Mouse (Mus musculus): Measurements from ENCODE around the gene Mroh2a. TPM values are rescaled to one million over a fixed set of nuclear protein-coding genes. Genes with fewer than 3 reads are reported as not detected.
"Not testable (repeated sequence)": the region's sequence is repeated elsewhere in the genome, so short reads cannot be mapped to it uniquely, and the experiment has no call there.

Gene Mroh2a
- total RNA-seq, 2 experiments from 2014 or later, result 0.05 TPM; not detected in 1

DNA sequence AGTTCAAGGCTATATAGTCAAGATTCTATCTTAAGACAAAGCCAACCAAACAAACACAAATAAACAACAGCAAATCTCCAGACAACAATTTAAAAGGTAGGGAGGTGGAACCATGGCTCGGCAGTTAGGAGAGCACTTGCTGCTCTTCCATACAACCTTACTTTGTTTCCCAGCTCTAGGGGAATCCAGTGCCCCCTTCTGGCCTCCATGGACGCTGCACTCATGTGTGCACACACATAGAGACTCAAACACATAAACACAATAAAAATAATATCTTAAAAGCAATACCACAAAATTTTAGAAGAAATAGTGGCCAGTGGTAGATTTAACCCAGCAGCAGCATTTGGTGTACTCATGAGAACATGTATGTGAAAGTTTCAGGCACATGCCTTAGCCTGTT lies 9.6 kb upstream of the Mroh2a start:
- no peak for ATAC-seq (replicated peaks; ENCODE audit: low FRiP score, low TSS enrichment, poor library complexity, severe bottlenecking)

DNA sequence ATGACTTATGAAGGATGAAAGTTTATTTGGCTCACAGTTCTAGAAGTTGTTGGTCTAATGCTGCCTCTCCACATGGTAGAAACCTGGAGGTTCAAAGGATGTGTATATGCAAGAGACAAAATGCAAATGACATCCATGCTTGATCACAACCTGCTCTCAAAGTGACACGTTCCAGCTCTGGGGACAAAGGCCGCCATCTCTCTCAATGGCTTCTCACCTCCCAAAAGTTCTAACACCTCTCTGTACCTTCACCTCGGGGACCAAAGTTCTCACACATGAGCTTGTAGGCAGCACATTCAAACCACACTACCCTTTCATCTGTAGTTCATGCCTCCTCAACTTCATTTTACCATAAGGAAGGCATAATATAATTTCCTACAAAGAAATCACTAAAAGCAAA lies 9.2 kb upstream of the Mroh2a start:
- no peak for ATAC-seq (replicated peaks; ENCODE audit: low FRiP score, low TSS enrichment, poor library complexity, severe bottlenecking)

- ATAC-seq (replicated peaks; ENCODE audit: low FRiP score, low TSS enrichment, poor library complexity, severe bottlenecking), result no peak
Measured at GRCm38 (mm10) chr1:88218051-88218450, 8.7 kb upstream of the Mroh2a start.

DNA sequence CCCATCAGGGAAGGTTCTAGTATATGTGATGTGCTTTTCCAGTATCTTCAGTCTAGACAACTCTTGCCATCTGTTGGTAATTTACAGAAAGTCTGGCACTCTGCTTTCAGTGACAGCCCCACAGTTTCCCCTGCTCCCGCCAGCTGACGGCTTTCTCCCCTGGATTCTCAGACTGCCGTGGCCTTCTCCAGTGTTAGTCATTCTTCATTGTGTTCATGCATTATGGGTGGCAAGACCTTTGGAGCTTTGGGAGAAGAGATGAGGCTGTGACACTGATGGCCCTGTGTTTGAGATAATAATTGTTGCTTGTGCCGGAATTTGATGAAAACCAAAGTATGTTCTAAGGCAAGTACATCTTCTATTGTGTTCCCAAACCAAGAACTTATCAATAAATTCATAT lies 8.2 kb upstream of the Mroh2a start:
- ATAC-seq (replicated peaks; ENCODE audit: low FRiP score, low TSS enrichment, poor library complexity, severe bottlenecking), result no peak

DNA sequence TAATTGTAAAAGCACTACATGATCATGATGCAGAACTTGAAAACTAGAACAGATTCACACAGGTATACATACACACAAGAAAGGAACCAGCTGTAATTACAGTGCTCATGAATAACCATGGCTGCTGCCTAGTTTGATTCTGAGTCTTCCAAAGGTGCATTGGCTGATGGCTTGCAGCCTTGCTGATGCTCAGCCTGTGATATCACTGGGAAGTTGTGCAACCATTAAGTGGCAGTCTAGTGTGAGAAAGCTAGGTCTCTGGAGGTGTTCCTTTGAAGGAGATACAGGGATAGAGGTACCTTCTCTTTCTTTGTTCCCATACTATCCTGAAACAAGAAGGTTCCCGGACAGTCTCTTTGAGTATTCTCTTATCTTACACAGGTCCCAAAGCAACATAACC lies 7.7 kb upstream of the Mroh2a start:
- ATAC-seq (replicated peaks; ENCODE audit: low FRiP score, low TSS enrichment, poor library complexity, severe bottlenecking), result no peak

DNA sequence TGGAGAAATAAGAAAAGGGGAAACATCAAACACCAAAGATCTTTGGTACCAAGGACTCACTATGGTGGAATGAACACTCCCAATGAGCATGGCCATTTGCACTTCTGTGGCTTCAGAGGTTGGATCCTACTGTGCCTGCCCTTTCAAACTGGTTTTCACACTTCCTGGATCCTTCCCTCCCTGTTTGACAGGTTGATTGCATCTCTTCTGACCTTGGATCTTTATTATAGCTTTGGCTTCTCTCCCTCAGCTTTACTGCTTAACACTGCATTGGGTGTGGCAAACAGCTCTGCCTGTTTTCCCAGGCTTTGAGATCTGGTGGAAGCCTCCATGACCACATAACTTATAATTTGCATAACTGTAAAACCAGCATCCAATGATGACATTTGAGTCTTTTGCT lies 6.5 kb upstream of the Mroh2a start:
- no peak for ATAC-seq (replicated peaks; ENCODE audit: low FRiP score, low TSS enrichment, poor library complexity, severe bottlenecking)

DNA sequence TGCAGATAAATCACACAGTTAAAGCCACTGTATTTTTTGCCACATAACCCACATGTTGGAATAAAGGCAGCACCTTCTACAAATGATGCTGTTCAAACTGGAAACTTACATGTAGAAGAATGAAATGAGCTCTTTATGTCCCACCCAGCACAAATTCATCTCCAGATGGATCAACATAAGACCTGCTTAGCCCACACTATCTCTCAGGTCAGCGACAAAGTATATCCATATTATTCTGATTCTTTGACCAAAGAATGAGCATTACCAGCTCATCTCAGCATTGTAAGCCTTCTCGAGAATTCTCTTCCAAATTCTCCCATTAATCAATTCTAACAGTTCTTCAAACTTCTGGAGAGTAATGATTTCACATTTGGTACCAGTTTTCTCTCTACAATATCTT lies 4.6 kb upstream of the Mroh2a start:
- no peak for ATAC-seq (replicated peaks; ENCODE audit: low FRiP score, low TSS enrichment, poor library complexity, severe bottlenecking)

- ATAC-seq (replicated peaks; ENCODE audit: low FRiP score, low TSS enrichment, poor library complexity, severe bottlenecking), result not testable (repeated sequence)
Measured at GRCm38 (mm10) chr1:88223011-88223515, 3.7 kb upstream of the Mroh2a start.

- ATAC-seq (replicated peaks; ENCODE audit: low FRiP score, low TSS enrichment, poor library complexity, severe bottlenecking), result no peak
Measured at GRCm38 (mm10) chr1:88223591-88223990, 3.2 kb upstream of the Mroh2a start.

DNA sequence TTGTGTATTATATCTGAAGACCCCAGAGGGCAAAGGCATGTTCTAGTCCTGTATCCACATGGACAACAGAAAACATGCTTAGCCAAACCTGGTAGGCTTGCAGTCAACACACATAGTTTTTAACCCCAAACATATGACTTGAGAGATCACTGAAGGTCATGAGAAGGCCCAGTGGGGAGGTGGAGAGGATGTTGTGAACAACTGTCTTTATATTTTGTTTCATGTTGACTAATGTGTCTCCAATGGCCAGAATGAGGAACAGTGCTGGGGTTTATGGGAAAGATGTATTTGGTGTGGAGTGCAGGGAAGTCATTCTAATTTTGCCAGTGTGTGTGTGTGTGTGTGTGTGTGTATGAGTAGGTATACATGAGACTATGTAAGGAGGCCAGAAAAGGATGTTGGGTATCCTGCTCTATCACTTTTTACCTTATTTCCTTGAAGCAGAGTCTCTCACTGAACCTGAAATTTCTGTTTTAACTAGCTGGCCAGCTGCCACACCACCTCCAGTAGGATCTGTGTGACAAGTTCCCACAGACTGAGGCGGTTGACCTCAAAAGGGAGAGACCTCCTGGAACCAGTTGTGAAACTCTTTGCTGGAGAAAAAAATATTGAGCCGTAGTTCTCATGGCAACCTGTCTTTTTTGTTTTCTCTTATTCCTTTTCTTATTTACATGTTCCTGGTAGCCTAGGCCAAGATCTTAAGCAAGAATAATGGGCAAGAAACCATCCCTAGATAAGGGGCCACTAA lies 2.6 kb upstream of the Mroh2a start:
- ATAC-seq (replicated peaks; ENCODE audit: low FRiP score, low TSS enrichment, poor library complexity, severe bottlenecking), result no peak

DNA sequence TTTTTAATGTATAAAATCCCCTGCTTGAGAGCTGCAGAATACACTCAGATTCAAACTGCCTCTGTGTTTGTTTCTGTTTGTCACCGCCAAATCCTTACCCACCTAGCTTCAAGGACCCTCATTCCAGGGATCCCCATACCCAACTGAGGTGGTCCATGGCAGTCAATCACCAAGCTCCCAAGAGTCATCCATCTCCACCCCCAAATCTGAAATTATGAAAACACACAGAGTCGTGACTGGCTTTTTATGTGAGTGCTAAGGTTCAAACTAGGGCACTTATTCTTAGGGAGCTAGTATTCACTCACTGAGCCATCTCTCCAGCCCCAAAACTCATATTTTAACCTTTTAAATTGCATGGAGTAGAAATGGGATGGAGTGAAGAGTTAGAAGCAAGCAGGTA lies 1.5 kb upstream of the Mroh2a start:
- ATAC-seq (replicated peaks; ENCODE audit: low FRiP score, low TSS enrichment, poor library complexity, severe bottlenecking), result not testable (repeated sequence)

GRCm38 (mm10) chr1:88225741-88226140 lies 1.0 kb upstream of the Mroh2a start:
- no peak for ATAC-seq (replicated peaks; ENCODE audit: low FRiP score, low TSS enrichment, poor library complexity, severe bottlenecking)

DNA sequence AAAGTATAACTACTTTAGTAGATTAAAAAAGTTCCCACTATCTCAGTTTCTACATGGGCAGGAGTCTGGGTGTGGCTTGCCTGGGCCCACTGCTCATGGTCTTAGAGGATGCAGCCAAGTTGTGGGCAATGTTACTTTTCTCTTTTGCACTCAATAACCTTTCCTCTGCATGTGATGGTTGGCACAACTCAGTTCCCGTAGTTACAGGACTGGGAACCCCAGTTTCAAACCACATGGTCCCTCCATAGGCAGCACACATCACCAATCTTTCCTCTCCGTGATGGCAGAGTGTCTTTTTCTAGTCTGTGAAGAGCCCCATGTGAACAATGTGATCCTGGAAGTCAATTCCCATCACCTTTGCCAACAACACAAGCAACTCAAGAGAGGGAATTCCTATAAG lies 696 bp downstream of the Mroh2a start:
- no peak for ATAC-seq (replicated peaks; ENCODE audit: low FRiP score, low TSS enrichment, poor library complexity, severe bottlenecking)

DNA sequence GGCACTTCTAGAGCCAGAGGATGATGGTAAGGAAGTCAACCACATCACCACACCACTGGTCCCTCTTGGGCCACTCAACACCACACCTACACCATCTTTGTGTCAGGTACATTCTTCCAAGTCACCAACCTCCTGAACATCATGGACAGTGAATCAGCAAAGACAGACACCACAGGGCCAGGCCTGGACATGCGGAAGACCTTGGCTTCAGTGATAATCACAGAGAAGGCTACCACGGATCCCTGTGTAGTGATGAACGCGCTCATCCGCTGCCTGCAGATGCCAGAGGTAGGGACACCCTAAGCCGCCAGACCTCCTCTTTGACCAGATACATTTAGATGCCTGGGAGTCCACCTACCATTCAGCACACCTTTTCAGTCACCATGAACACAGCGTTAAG lies 1.3 kb downstream of the Mroh2a start:
- no peak for ATAC-seq (replicated peaks; ENCODE audit: low FRiP score, low TSS enrichment, poor library complexity, severe bottlenecking)

DNA sequence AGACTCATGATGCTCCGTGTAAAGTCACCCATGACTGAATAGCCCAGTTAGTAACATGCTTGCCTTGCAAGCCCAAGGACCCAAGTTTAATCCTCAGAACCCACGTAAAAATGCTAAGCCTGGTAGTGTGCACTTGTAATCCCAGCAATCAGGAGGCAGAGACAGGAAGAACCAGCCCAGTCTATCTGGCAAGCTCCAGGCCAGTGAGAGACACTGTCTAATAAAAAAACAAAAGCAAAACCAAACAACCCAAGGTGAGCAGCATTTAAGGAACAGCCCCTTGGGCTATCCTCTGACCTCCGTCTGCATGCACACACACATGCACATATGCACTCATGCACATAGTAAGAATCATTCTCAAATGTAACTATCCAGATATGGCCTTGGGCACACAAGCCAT lies 2.8 kb downstream of the Mroh2a start:
- ATAC-seq (replicated peaks; ENCODE audit: low FRiP score, low TSS enrichment, poor library complexity, severe bottlenecking), result no peak

DNA sequence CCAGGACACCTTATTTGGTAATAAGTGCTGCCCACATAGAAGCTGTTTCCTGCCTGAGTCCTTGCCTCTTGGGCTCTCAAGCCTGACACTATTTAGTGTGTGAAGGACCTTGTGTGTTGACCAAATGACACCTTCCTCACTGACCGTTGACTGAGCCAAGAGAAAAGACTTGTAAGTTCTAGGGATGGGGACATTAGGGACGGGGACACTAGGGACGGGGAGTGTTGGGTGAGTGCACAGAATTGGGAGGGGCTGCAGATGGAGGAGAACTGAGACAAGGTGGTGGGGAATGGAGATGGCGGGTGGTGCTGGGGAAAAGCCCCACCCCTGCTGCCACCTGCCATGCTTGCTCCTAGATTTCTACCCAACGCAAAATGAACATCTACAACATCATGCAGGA lies 3.2 kb downstream of the Mroh2a start:
- ATAC-seq (replicated peaks; ENCODE audit: low FRiP score, low TSS enrichment, poor library complexity, severe bottlenecking), result no peak

DNA sequence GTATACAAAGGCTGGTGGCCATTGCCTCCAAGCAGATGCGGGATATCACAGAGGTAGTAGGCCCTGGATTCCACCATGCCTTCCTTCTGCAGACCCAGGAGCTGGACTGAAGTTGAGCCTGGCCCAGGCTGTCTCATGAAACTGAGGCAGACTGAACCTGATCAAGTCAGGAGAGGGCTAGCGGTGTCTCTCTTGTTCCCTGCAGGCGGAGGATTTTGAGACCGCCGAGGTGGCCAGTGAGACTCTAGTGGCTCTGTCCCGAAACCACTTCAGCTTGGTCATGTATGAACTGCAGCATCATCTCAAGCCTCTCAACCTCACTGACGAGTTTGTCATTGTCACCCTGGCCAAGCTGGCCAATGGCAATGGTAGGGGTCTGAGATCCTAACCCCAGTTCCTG lies 3.6 kb downstream of the Mroh2a start:
- ATAC-seq (replicated peaks; ENCODE audit: low FRiP score, low TSS enrichment, poor library complexity, severe bottlenecking), result no peak

DNA sequence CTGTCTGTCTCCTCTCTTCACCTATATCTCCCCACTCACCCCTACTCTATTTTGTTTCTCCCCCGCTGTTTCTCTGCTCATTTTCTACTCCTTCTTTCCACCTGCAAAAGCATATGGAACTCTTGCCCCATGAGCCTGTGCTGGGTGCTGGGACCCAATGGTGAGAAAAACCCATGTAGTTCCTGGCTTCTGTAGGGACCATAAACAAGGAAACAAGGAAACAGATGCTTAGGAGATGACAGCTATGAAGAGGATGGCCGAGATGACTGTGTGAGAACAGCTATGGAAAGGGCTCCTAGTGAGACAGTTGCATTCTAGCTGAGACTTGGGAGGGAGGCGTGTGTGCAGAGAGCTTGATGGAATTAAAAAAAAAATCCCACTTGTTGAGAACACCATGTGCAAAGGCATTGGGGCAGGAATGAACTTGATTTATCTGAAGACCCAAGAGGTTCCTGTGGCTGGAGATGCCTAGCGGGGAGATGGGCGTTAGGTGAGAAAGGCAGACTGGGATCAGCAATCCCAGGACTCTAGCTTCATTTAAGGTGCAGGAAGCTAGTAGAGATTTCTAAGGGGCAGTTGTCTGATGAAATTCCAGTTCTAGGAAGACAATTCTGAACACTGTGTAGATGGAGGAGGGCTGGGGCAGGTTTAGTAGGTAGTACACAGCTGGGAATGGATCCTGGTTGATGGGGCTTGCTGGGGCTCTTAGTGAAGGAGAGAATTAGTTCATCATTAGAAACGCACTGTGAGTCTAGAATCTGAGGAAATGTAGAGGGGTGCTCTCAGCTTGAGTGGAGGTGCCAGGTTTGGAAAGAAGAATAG lies 4.4 kb downstream of the Mroh2a start:
- ATAC-seq (replicated peaks; ENCODE audit: low FRiP score, low TSS enrichment, poor library complexity, severe bottlenecking), result no peak

DNA sequence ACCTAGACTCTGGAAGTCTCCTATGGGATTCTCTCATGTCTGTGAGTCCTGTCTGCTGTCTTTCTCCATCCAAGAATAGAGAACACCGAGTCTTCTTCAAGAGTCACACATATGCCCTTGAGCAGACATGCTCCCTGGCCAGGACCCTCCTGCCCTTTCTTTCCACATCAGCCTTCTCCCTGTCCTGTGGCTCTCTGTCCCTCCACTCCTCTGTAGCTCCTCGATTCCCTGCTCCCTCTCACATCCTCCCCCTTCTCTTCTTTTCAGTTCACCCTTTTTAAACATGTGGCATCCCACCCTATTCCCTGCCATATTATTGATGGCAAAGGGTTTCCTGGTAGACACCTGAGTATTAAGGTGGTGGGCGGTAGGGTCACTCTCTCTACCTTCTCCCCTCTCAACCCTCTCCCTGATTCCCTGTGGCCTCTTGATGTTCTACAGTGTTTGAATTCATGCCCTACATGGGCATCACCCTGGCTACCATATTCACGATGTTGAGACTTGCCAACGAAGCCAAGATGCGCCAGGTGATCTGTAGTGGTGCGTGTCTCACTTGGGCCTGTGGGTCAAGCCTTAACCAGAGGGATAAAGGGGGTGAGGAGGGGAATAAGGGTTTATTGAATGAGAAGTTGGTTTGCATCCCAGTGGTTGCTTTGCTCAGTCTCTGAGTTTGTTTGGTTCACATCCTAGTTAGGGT lies 5.2 kb downstream of the Mroh2a start:
- ATAC-seq (replicated peaks; ENCODE audit: low FRiP score, low TSS enrichment, poor library complexity, severe bottlenecking), result no peak

DNA sequence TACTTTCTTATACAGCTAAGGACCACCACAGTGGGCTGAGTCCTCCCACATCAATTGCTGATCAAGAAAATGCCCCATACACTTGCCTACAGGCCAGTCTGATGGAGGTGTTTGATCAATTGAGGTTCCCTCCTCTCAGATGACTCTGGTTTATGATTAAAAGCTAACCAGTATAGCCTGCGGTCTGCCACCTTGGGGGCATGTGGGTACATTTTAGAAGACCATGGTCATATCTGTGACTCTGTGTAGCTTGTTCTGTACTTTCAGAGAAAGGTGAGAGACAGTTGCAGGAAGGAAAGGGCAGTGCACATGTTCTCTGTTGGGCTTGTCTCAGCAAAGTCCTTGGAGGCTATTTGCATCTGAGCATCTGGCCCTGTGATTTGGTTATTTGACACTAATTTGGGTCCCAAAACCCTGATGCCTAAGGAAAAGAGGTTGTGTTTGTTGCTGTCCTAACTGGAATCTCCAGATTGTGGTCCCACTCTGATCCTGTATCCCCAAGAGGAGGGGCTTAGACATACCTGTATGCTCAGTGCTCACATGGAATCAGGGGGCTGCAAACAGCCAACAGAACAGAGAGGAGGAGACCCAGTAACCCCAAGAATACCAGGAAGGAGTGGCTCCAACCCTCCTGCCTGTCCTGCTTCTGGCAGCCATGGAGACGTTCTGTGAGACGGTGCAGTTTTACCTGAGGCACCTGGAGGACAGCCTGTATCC lies 6.0 kb downstream of the Mroh2a start:
- ATAC-seq (replicated peaks; ENCODE audit: low FRiP score, low TSS enrichment, poor library complexity, severe bottlenecking), result no peak

All from megakaryocyte-erythroid progenitor cell, adult 5-6 weeks (primary cell).